Mouse (Mus musculus): ENCODE results near the gene Dcaf12. TPM values are rescaled to one million over a fixed set of nuclear protein-coding genes. Genes with fewer than 3 reads are reported as not detected.

The Dcaf12 gene
- polyA plus RNA-seq, 1 experiment = 37.7 TPM

GRCm38 (mm10) chr4:41275927-41276326, 38.8 kb downstream of the Dcaf12 start:
- Histone ChIP-seq H3K36me3 (ENCODE audit: control insufficient read depth, insufficient read depth, low read length) (no peaks in the 10 kb centered on the region; the same call in 1 of the 2 replicates), H3K27me3 (ENCODE audit: control insufficient read depth, insufficient read depth, low read length) (no peaks in the 10 kb centered on the region), H3K4me3 (ENCODE audit: control insufficient read depth, insufficient read depth, low read length) (no peak overlapping the region), H3K27ac (ENCODE audit: control insufficient read depth, insufficient read depth, low read length) (no peak overlapping the region), H3K4me1 (replicated peaks; ENCODE audit: control insufficient read depth, insufficient read depth, low read length) (peaks cover 14% of the 10 kb centered on the region)
- DNase-seq = no peak
- TF ChIP-seq POLR2A (IDR thresholded peaks at IDR 0.05; ENCODE audit: control insufficient read depth, extremely low read depth, insufficient read depth, low read length, poor library complexity) = no peak
- no peak for TF ChIP-seq CTCF (IDR thresholded peaks at IDR 0.05; ENCODE audit: borderline replicate concordance, control insufficient read depth, extremely low read depth, insufficient read depth, low read length, poor library complexity)
- WGBS = 88% methylated on average over 5 of the region's 5 CpGs

GRCm38 (mm10) chr4:41274980-41275850, 39.5 kb downstream of the Dcaf12 start, which contains the start of gene Ubap2:
Ubap2 (minus strand) TSS chr4:41275144.
- Histone ChIP-seq H3K27ac (ENCODE audit: control insufficient read depth, insufficient read depth, low read length) (peak within 1 kb of the TSS; percentile 86), H3K36me3 (ENCODE audit: control insufficient read depth, insufficient read depth, low read length) (peaks cover 5% of the 10 kb centered on the region), H3K4me1 (replicated peaks; ENCODE audit: control insufficient read depth, insufficient read depth, low read length) (peaks cover 14% of the 10 kb centered on the region), H3K27me3 (ENCODE audit: control insufficient read depth, insufficient read depth, low read length) (no peaks in the 10 kb centered on the region), H3K4me3 (ENCODE audit: control insufficient read depth, insufficient read depth, low read length) (peak within 1 kb of the TSS; percentile 91)
- TF ChIP-seq CTCF (IDR thresholded peaks at IDR 0.05; ENCODE audit: borderline replicate concordance, control insufficient read depth, extremely low read depth, insufficient read depth, low read length, poor library complexity) (no peak), POLR2A (IDR thresholded peaks at IDR 0.05; ENCODE audit: control insufficient read depth, extremely low read depth, insufficient read depth, low read length, poor library complexity) (peak; percentile 62; the same call in 1 of the 2 replicates)
- DNase-seq = peak; percentile 97
- WGBS = under 1% methylated on average over 60 of the region's 60 CpGs

GRCm38 (mm10) chr4:41274377-41274979, 40.2 kb downstream of the Dcaf12 start:
- 2% methylated on average over 18 of the region's 18 CpGs for WGBS
- no peak for DNase-seq
- peak overlapping the region; percentile 86 for H3K27ac ChIP-seq (ENCODE audit: control insufficient read depth, insufficient read depth, low read length)

GRCm38 (mm10) chr4:41268133-41268532, 46.6 kb downstream of the Dcaf12 start:
- DNase-seq = no peak
- Histone ChIP-seq H3K36me3 (ENCODE audit: control insufficient read depth, insufficient read depth, low read length) (peaks cover 11% of the 10 kb centered on the region), H3K27me3 (ENCODE audit: control insufficient read depth, insufficient read depth, low read length) (no peaks in the 10 kb centered on the region), H3K27ac (ENCODE audit: control insufficient read depth, insufficient read depth, low read length) (no peak overlapping the region), H3K4me1 (replicated peaks; ENCODE audit: control insufficient read depth, insufficient read depth, low read length) (peaks cover 8% of the 10 kb centered on the region), H3K4me3 (ENCODE audit: control insufficient read depth, insufficient read depth, low read length) (no peak overlapping the region)
- no peak for TF ChIP-seq POLR2A (IDR thresholded peaks at IDR 0.05; ENCODE audit: control insufficient read depth, extremely low read depth, insufficient read depth, low read length, poor library complexity)
- TF ChIP-seq CTCF (IDR thresholded peaks at IDR 0.05; ENCODE audit: borderline replicate concordance, control insufficient read depth, extremely low read depth, insufficient read depth, low read length, poor library complexity) = no peak

More at GRCm38 (mm10) chr4:41274377-41274979, 40.2 kb downstream of the Dcaf12 start:
- Histone ChIP-seq H3K36me3 (ENCODE audit: control insufficient read depth, insufficient read depth, low read length) (peaks cover 5% of the 10 kb centered on the region), H3K4me1 (replicated peaks; ENCODE audit: control insufficient read depth, insufficient read depth, low read length) (peaks cover 14% of the 10 kb centered on the region), H3K27me3 (ENCODE audit: control insufficient read depth, insufficient read depth, low read length) (no peaks in the 10 kb centered on the region), H3K4me3 (ENCODE audit: control insufficient read depth, insufficient read depth, low read length) (peak overlapping the region; percentile 91)
- TF ChIP-seq POLR2A (IDR thresholded peaks at IDR 0.05; ENCODE audit: control insufficient read depth, extremely low read depth, insufficient read depth, low read length, poor library complexity) = no peak
- no peak for TF ChIP-seq CTCF (IDR thresholded peaks at IDR 0.05; ENCODE audit: borderline replicate concordance, control insufficient read depth, extremely low read depth, insufficient read depth, low read length, poor library complexity)

- H3K36me3 ChIP-seq (ENCODE audit: control insufficient read depth, insufficient read depth, low read length) = peaks cover 22% of the 10 kb centered on the region
- H3K27ac ChIP-seq (ENCODE audit: control insufficient read depth, insufficient read depth, low read length) = no peak overlapping the region
- no peak overlapping the region for H3K4me3 ChIP-seq (ENCODE audit: control insufficient read depth, insufficient read depth, low read length)
- H3K4me1 ChIP-seq (replicated peaks; ENCODE audit: control insufficient read depth, insufficient read depth, low read length) = peaks cover 2% of the 10 kb centered on the region; the same call in 1 of the 2 replicates
- WGBS = 86% methylated on average over 4 of the region's 4 CpGs
- H3K27me3 ChIP-seq (ENCODE audit: control insufficient read depth, insufficient read depth, low read length) = no peaks in the 10 kb centered on the region
- no peak for DNase-seq
- TF ChIP-seq CTCF (IDR thresholded peaks at IDR 0.05; ENCODE audit: borderline replicate concordance, control insufficient read depth, extremely low read depth, insufficient read depth, low read length, poor library complexity) (no peak), POLR2A (IDR thresholded peaks at IDR 0.05; ENCODE audit: control insufficient read depth, extremely low read depth, insufficient read depth, low read length, poor library complexity) (no peak)
These were observed 48.3 kb downstream of the Dcaf12 start for GRCm38 (mm10) chr4:41266350-41266749.

- Histone ChIP-seq H3K4me1 (replicated peaks; ENCODE audit: control insufficient read depth, insufficient read depth, low read length) (no peaks in the 10 kb centered on the region; the same call in 1 of the 2 replicates), H3K36me3 (ENCODE audit: control insufficient read depth, insufficient read depth, low read length) (peaks cover 13% of the 10 kb centered on the region), H3K27me3 (ENCODE audit: control insufficient read depth, insufficient read depth, low read length) (no peaks in the 10 kb centered on the region), H3K27ac (ENCODE audit: control insufficient read depth, insufficient read depth, low read length) (no peak overlapping the region), H3K4me3 (ENCODE audit: control insufficient read depth, insufficient read depth, low read length) (no peak overlapping the region)
- no peak for DNase-seq
- TF ChIP-seq POLR2A (IDR thresholded peaks at IDR 0.05; ENCODE audit: control insufficient read depth, extremely low read depth, insufficient read depth, low read length, poor library complexity) (no peak), CTCF (IDR thresholded peaks at IDR 0.05; ENCODE audit: borderline replicate concordance, control insufficient read depth, extremely low read depth, insufficient read depth, low read length, poor library complexity) (no peak)
These were observed 54.0 kb downstream of the Dcaf12 start for GRCm38 (mm10) chr4:41260691-41261090.

All from thymus, adult 2 months (tissue).